Mouse (Mus musculus) neutrophil, adult 65 days (primary cell): ENCODE data around the gene Tph2. TPM values are rescaled to one million over a fixed set of nuclear protein-coding genes. Genes with fewer than 3 reads are reported as not detected.

Experiments
- total RNA-seq: library from RNA; stranded (reverse); gene quantifications from 2 replicates; pipeline ENCODE4 v1.2.4, GENCODE M21; 2023

Gene Tph2
- total RNA-seq: not detected in 2 replicates

DNA sequence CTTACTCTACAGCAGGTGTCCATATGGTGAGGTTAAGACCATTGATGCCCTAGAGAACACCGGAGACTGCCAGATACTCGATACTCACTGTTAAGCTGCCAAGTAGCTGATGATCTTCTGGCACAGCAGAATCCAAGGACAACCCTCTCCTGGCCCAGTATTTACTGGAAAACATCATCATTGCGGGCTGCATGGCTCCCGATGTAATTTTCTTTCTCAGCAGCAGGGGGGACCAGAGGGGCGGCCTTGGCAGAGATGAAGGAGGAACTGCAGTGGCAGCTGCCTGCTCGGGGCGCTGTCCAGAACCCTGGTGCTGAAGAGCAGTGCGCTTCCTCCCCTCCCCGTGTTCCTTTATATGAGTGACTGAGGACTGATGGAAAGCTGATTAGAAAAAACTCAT lies at the start of gene Tph2:
TSS of gene Tph2 (minus strand) at position 326 of the 400 bp plus-strand sequence.

Other genes starting within 250 kb of the Tph2 start
- gene Tbc1d15, start 66.4 kb upstream of the Tph2 start, total RNA-seq: 173 and 243 TPM in 2 replicates
- gene Rab21, start 130.6 kb upstream of the Tph2 start, total RNA-seq: 50.6 and 61.2 TPM in 2 replicates
- gene Tmem19, start 177.5 kb upstream of the Tph2 start, total RNA-seq: 18.5 and 19.2 TPM in 2 replicates
- 3.8 and 4.4 TPM in 2 replicates for gene Thap2, start 199.4 kb upstream of the Tph2 start, total RNA-seq
- gene Zfc3h1, start 199.9 kb upstream of the Tph2 start, total RNA-seq: 81.2 and 123 TPM in 2 replicates